Mouse (Mus musculus): ENCODE measurements around the gene Hipk2.

GRCm38 (mm10) chr6:38912845-38913244 lies 36.9 kb upstream of the Hipk2 start:
- TF ChIP-seq CTCF (IDR thresholded peaks at IDR 0.05; ENCODE audit: extremely low read depth, insufficient read depth, insufficient read length, insufficient replicate concordance) (no peak), POLR2A (IDR thresholded peaks at IDR 0.05; ENCODE audit: low read depth, low read length) (no peak)
